Mouse (Mus musculus): ENCODE results near the gene Gas8.

GRCm38 (mm10) chr8:123527720-123528489, 9.3 kb downstream of the Gas8 start:
- TF ChIP-seq GATA1 (IDR thresholded peaks at IDR 0.05; ENCODE audit: low read length) (no peak), TAL1 (IDR thresholded peaks at IDR 0.05; ENCODE audit: low read length) (no peak)
